Mouse (Mus musculus): ENCODE results near the gene Upp1. TPM values are rescaled to one million over a fixed set of nuclear protein-coding genes. Genes with fewer than 3 reads are reported as not detected.

The Upp1 gene
- 1 to 10 TPM; 1.8 to 5.4 TPM for total RNA-seq (2021)
- long read RNA-seq, experiment 1, partial matches to known transcripts: 0 of 3 reads
- long read RNA-seq, experiment 1, other reads (novel, unspliced or antisense): 0 of 3 reads
- long read RNA-seq, experiment 2: 0 reads

DNA sequence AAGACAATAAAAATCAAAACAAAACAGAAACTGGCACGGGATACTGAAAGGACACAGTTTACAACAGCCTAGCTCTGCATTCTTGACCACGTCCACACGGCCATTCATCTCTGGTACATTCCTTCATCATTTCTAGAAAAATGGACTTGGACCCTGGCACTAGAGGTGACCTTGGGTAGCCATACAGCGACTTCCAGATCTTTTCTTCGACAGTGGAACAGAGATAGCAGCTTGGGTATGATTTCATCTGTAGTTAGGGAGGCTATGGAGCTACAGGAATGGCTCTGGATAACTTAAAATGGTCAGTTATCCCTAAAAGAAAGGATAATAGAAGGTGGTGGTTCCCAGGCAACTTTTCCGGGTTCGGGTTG is at the start of gene Upp1:
Gene Upp1 (plus strand): TSS at position 54 of the 371 bp plus-strand sequence.
- intact Hi-C loops (cut with DNase I): no loop called here
- no peak for TF ChIP-seq CTCF (IDR thresholded peaks at IDR 0.05)

DNA sequence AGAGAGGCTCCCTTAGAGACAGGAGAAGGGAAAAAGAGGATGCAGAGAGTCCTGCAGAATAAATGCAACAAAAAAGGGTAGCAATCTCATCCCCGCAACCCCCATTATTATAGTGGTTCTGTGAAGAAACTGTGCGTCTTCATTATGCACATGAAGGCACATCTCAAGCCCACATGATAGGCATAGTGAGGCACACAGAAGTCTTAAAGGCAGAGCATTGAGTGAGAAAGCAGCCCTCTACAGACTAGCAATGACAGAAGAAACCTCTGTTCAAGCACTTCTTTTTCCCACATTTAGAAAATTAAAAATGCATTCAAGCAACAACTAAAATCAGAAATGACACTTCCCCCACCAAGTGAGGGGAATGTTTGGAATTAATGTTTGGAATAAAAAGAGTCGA is 41.5 kb upstream of the Upp1 start:
- DNase-seq (ENCODE audit: extremely low spot score in 1 of 2, low spot score in 2 of 2): no peak
- no peak overlapping the region for H3K27ac ChIP-seq
- H3K4me3 ChIP-seq: no peak overlapping the region
- no peak for TF ChIP-seq CTCF (IDR thresholded peaks at IDR 0.05)
- intact Hi-C loops (cut with DNase I): no loop called here

More for the DNA sequence above, at the start of gene Upp1:
- no peak for DNase-seq (ENCODE audit: extremely low spot score in 1 of 2, low spot score in 2 of 2)
- Histone ChIP-seq H3K4me3 (peak within 1 kb of the TSS; percentile 44), H3K27ac (no peak within 1 kb of the TSS)

DNA sequence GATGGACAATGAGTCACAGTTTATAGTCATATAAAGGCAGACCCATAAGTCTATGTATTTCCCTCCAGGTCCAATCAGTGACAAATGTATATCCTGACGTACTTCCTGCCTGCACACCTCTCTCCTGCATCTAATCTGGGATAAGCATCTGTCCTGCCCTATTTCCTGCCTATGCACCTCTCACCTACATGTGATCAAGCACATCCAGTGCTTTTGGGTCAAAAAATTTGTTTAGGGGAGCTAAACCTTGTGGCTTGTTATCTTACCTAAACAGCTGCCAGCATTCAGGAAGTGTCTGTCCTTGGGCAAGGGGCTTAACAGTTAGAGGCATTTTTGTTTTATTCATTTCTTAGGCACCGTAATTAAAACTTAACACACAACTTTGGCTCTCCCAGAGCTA is 4.7 kb upstream of the Upp1 start:
- no peak for TF ChIP-seq CTCF (IDR thresholded peaks at IDR 0.05)
- intact Hi-C loops (cut with DNase I): no loop called here
- Histone ChIP-seq H3K27ac (no peak overlapping the region), H3K4me3 (no peak overlapping the region)
- DNase-seq (ENCODE audit: extremely low spot score in 1 of 2, low spot score in 2 of 2): no peak

DNA sequence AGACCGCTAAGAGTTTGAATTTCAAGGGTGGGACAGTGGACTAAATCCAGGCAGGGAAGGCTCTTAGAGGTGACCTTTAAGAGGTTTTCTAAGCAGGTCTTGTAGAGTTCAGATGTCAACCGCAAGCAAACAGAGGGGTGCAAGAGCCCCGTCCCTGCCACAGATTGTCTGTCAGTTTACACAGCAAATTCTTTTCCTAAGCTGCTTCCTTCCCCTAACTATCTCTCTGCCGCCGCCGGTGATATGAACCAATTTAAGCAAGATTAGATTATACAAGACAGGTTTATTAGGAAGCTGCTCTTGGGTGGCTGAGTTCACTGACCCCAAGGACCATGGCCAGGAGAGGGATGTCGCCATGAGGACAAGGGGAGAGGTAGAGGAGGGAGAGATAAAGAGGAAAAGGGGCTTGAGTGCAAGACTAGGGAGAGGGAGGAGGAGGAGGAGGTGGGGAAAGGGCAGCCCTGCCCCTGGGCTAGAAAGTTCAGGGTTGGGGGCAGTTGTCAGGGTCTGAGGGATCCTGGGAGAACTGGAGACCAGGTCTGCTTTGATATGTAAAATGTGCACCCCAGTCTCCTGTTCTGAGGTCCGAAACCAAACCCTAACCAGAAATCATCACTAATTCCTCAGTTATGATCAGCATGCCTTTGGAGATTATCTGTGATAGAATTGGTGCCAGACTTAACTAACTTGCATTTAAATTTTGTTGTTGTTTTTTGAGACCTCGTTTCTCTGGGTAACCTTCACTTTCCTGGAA is 2.4 kb upstream of the Upp1 start:
- TF ChIP-seq CTCF (IDR thresholded peaks at IDR 0.05): no peak
- intact Hi-C loops (cut with DNase I): no loop called here
- Histone ChIP-seq H3K4me3 (no peak overlapping the region), H3K27ac (no peak overlapping the region)
- no peak for DNase-seq (ENCODE audit: extremely low spot score in 1 of 2, low spot score in 2 of 2)

DNA sequence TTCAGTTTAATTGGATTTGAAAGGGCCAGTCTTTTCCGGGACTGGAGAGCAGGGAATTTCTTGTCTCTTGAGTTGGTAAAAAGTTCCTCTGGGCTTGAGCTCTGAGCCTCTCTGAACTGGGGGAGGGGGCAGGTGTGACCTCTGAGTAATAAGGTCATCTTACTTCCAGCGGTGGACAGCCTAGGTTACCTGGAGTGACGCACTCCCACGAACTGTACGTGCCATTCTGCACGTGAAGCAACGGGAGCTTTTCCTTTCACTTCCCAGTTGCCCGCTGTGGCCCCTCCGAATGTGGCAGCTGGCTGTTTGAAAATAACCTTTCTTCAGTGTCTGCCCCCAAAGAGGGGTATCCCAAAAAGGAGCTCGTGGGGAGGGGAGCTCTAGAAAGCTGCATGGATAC is 1.8 kb upstream of the Upp1 start:
- no peak overlapping the region for H3K27ac ChIP-seq
- intact Hi-C loops (cut with DNase I): no loop called here

DNA sequence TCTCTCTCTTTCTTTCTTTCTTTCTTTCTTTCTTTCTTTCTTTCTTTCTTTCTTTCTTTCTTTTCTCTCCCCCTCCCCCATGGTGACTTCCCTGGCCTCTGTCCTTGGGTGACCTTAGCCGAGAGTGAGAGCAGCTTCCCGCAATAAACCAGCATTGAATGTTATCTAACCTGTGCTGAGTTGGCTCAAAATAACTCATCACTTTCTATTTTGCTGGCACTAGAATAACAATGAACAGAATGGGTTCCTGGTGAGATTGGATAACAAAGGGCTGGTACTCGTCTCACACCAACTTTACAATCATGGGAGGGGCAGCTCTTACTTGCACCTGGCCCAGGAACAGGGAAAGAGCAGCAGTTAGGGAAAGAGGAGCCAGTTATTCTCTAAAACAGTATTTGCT is 987 bp upstream of the Upp1 start:
- Histone ChIP-seq H3K4me3 (no peak overlapping the region), H3K27ac (no peak overlapping the region)
- DNase-seq (ENCODE audit: extremely low spot score in 1 of 2, low spot score in 2 of 2): no peak
- no peak for TF ChIP-seq CTCF (IDR thresholded peaks at IDR 0.05)
- intact Hi-C loops (cut with DNase I): no loop called here

More for the DNA sequence above, 1.8 kb upstream of the Upp1 start:
- TF ChIP-seq CTCF (IDR thresholded peaks at IDR 0.05): no peak
- DNase-seq (ENCODE audit: extremely low spot score in 1 of 2, low spot score in 2 of 2): no peak
- no peak overlapping the region for H3K4me3 ChIP-seq

DNA sequence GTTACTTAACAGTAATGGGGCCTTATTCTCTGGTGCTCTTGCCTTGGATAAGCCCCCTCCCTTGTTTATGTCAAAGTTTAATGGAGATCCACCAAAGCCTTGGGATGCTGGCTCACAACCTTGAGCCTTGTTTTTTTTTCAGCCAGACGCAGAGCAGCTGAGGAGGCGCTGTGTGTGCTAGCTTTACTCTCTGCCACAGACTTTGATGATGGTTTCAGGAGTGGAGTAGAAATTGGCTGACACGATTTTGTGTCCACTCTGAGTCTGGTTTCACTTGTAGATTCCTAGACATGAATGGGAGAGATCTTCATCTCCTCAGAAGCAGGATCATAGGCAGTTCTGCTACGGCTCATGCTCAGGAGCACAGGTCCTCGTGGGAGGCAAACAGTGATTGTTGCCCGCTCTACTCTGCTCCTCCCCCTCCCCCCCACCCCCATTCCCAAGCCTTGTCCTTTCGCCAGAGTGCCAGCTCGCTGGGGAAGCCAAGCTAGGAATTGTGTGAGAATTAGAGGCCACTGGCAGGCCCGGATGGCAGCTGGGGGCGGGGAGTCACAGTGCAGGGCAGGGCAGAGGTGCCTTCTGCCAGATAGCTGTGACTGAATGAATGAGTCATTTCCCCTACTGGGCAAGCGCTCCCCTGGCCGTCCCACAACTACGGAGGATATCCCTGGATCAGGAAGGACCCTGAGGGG is 399 bp upstream of the Upp1 start:
- Histone ChIP-seq H3K27ac (no peak overlapping the region), H3K4me3 (peak overlapping the region; percentile 44)
- peak in 1 of 2 experiments; percentile 24 for DNase-seq (ENCODE audit: extremely low spot score in 1 of 2, low spot score in 2 of 2)
- no peak for TF ChIP-seq CTCF (IDR thresholded peaks at IDR 0.05)
- intact Hi-C loops (cut with DNase I): no loop called here

DNA sequence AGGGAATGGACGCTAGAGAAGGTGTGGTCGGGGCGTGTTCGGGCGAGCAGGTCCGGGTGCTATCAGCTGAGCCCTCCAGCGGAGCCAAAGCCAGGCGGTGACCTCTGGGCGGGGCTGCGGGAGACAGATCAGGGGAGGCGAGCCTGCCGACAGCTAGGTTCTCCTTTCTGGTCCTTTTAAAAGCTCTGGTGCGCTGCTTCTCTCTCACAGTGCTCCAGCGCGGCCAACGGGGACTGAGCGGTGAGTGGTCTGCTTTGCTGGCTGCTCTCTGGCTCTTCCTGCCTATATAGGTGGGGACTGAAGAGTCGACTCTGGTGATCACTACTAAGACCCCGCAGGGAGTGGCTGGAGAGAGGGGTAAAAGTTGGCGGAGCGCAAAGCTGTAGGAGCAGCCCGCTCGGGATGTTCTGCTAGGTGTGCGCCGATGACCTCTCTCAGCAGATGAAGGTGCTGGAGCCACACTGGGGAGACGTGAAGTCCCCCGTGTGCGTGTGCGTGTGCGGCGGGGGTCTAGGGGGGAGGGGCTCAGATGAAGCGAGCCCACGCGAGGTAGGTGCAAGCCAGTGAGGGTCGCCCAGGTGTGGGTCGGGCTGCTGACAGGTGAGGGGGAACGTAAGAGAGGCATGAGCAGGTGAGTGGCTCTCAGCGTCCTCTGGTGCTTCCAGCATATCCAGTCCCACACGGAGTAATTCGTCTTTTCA is 668 bp downstream of the Upp1 start:
- no peak for DNase-seq (ENCODE audit: extremely low spot score in 1 of 2, low spot score in 2 of 2)
- Histone ChIP-seq H3K4me3 (peak overlapping the region; percentile 44), H3K27ac (no peak overlapping the region)
- intact Hi-C loops (cut with DNase I): no loop called here
- TF ChIP-seq CTCF (IDR thresholded peaks at IDR 0.05): no peak

DNA sequence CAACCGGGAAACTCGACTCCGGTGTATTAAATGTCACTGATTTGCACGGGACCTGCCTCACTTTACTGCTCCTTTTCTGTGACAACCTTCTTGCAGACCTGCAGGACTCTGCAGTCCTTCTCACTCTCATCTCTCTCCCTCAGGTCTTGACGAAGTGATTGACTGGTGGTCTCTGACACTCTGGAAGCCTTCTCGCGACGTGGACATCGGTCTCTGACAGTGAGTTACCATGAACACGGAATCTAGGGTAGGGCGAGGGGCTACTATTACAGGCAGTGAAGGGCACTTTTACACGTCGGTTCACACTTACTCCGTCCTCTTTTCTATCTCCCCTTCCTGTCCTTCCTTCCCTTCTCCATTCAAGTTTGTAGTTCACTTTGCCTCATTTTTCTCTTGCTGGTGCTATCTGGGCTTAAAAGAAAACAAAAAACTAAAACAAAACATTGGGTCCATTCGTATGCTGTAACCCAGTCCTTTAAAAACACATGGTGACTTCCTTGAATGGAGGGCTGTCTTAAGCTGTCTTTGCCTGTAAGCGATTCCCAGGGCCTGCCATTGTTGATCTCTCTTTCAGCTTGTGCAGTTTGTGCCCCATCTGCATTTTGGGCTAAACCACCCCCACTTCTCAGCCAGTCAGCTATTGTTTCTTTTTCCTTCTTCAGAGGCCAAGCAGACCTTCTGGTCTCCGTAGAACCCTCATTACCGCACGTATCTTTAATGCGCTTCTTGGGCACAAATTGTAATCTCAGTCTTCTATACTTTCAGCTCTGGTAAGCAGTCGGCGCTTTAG is 1.5 kb downstream of the Upp1 start:
- Histone ChIP-seq H3K27ac (no peak overlapping the region), H3K4me3 (peak overlapping the region; percentile 44)
- no peak for TF ChIP-seq CTCF (IDR thresholded peaks at IDR 0.05)
- no peak for DNase-seq (ENCODE audit: extremely low spot score in 1 of 2, low spot score in 2 of 2)
- intact Hi-C loops (cut with DNase I): no loop called here

DNA sequence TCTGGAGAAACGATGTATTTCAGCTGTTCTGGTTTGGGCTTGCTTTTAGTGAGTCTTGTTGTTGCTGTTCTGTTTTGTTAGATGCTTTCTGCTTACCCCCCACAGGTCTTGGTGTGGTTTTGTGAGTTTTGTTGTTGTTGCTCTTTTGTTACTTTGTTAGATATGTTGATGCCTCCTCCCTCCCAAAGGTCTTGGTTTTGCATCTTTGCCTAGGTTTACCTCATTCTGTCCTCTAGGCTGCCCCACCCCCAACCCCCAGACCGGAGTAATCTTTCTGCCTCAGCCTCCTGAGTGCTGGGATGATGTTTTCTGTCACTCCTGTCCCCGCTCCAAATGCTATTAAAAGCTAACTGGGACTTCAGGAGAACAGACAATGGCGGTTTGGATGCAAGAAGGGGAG is 4.4 kb downstream of the Upp1 start:
- Histone ChIP-seq H3K4me3 (no peak overlapping the region), H3K27ac (no peak overlapping the region)
- intact Hi-C loops (cut with DNase I): no loop called here
- no peak for TF ChIP-seq CTCF (IDR thresholded peaks at IDR 0.05)
- no peak for DNase-seq (ENCODE audit: extremely low spot score in 1 of 2, low spot score in 2 of 2)

DNA sequence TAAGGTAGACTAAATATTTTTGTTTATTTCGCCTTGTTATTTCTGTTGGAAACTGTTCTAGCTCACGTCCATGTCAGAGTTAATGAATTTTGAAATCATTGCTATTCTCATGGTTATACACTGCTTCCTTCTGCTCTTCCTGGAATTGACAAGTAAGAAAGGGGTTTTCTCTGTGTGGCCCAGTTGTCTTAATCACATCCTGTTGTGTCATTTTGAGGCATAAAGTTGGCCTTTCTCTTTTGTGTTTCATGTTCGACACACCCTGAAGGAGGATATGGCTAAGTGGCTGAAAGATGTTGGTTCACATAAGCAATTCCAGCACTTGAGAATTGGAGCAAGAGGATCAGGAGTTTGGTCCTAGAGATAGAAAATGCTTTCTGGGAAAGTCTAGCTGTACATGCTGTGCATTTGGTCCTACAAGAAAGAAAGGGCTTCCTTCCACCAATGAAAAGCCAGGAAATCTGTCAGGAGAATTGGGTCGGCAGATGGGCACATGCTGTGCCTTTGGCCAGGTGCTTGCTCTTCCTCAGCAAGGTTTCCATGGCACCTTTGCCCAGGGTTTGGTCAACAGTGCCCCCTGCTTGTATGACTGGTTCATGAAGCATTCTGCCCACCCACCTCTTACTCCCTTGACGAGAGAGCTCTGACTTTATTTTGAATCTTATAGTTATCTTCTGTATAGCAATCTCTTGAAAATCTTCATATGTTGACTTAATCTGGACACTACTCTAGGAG is 8.6 kb downstream of the Upp1 start:
- Histone ChIP-seq H3K4me3 (no peak overlapping the region), H3K27ac (no peak overlapping the region)
- intact Hi-C loops (cut with DNase I): no loop called here
- peak; percentile 25 for TF ChIP-seq CTCF (IDR thresholded peaks at IDR 0.05)
- DNase-seq (ENCODE audit: extremely low spot score in 1 of 2, low spot score in 2 of 2): no peak
